Mouse (Mus musculus): ENCODE measurements at regions not wholly inside any gene's neighbourhood (a gene's known extent, or its start where the extent isn't known, plus 50 kb on each side); places are given as distances from the start of the nearest gene placed in this dataset.

GRCm38 (mm10) chr12:26559560-26559959 lies 90.6 kb downstream of the Cmpk2 start:
- Histone ChIP-seq H3K9ac (replicated peaks) (no peak overlapping the region), H3K36me3 (replicated peaks; ENCODE audit: control insufficient read depth, insufficient read depth, low read depth) (no peaks in the 10 kb centered on the region), H3K4me3 (ENCODE audit: insufficient read depth in 1 of 2, low read depth in 2 of 2, low read length in 2 of 2) (no peak overlapping the region), H3K27ac (no peak overlapping the region), H3K4me1 (replicated peaks; ENCODE audit: control insufficient read depth in 2 of 2, insufficient read depth in 2 of 2, low read length in 1 of 2) (no peaks in the 10 kb centered on the region), H3K9me3 (ENCODE audit: control insufficient read depth, low read length) (no peaks in the 10 kb centered on the region), H3K27me3 (ENCODE audit: control insufficient read depth, insufficient read depth, low read length) (no peaks in the 10 kb centered on the region), H3K4me2 (ENCODE audit: low read depth) (no peak overlapping the region)
- 48% methylated on average over 3 of the region's 3 CpGs for WGBS (ENCODE audit: insufficient replicate concordance)
- DNase-seq (ENCODE audit: low read depth in 3 of 3, low spot score in 3 of 3) (no peak), ATAC-seq (ENCODE audit: insufficient read depth) (no peak)
- TF ChIP-seq EP300 (IDR thresholded peaks at IDR 0.05; ENCODE audit: low read depth) (no peak), CTCF (IDR thresholded peaks at IDR 0.05; ENCODE audit: low read depth) (no peak)

- Histone ChIP-seq H3K27ac (no peak overlapping the region), H3K9ac (replicated peaks) (no peak overlapping the region), H3K4me2 (ENCODE audit: low read depth) (no peak overlapping the region), H3K9me3 (ENCODE audit: control insufficient read depth, low read length) (no peaks in the 10 kb centered on the region), H3K36me3 (replicated peaks; ENCODE audit: control insufficient read depth, insufficient read depth, low read depth) (no peaks in the 10 kb centered on the region), H3K4me3 (ENCODE audit: insufficient read depth in 1 of 2, low read depth in 2 of 2, low read length in 2 of 2) (no peak overlapping the region), H3K4me1 (replicated peaks; ENCODE audit: control insufficient read depth in 2 of 2, insufficient read depth in 2 of 2, low read length in 1 of 2) (no peaks in the 10 kb centered on the region), H3K27me3 (ENCODE audit: control insufficient read depth, insufficient read depth, low read length) (no peaks in the 10 kb centered on the region)
- TF ChIP-seq CTCF (IDR thresholded peaks at IDR 0.05; ENCODE audit: low read depth) (no peak), EP300 (IDR thresholded peaks at IDR 0.05; ENCODE audit: low read depth) (no peak)
- DNase-seq (ENCODE audit: low read depth in 3 of 3, low spot score in 3 of 3) (no peak), ATAC-seq (ENCODE audit: insufficient read depth) (no peak)
- WGBS (ENCODE audit: insufficient replicate concordance): 8% methylated on average over 4 of the region's 4 CpGs
Measured at GRCm38 (mm10) chr12:26557411-26557810, 88.4 kb downstream of the Cmpk2 start.

GRCm38 (mm10) chr12:26551168-26551926 lies 82.3 kb downstream of the Cmpk2 start:
- Histone ChIP-seq H3K9ac (replicated peaks) (no peak overlapping the region), H3K4me1 (replicated peaks; ENCODE audit: control insufficient read depth in 2 of 2, insufficient read depth in 2 of 2, low read length in 1 of 2) (no peaks in the 10 kb centered on the region), H3K4me3 (ENCODE audit: insufficient read depth in 1 of 2, low read depth in 2 of 2, low read length in 2 of 2) (no peak overlapping the region), H3K27ac (no peak overlapping the region), H3K27me3 (ENCODE audit: control insufficient read depth, insufficient read depth, low read length) (no peaks in the 10 kb centered on the region), H3K4me2 (ENCODE audit: low read depth) (no peak overlapping the region), H3K36me3 (replicated peaks; ENCODE audit: control insufficient read depth, insufficient read depth, low read depth) (no peaks in the 10 kb centered on the region), H3K9me3 (ENCODE audit: control insufficient read depth, low read length) (no peaks in the 10 kb centered on the region)
- DNase-seq (ENCODE audit: low read depth in 3 of 3, low spot score in 3 of 3) (no peak), ATAC-seq (ENCODE audit: insufficient read depth) (no peak)
- 60% methylated on average over 10 of the region's 10 CpGs for WGBS (ENCODE audit: insufficient replicate concordance)
- TF ChIP-seq CTCF (IDR thresholded peaks at IDR 0.05; ENCODE audit: low read depth): no peak
- no peak for TF ChIP-seq EP300 (IDR thresholded peaks at IDR 0.05; ENCODE audit: low read depth)

GRCm38 (mm10) chr12:26547466-26547865 lies 78.5 kb downstream of the Cmpk2 start:
- Histone ChIP-seq H3K27me3 (ENCODE audit: control insufficient read depth, insufficient read depth, low read length) (no peaks in the 10 kb centered on the region), H3K9ac (replicated peaks) (no peak overlapping the region), H3K36me3 (replicated peaks; ENCODE audit: control insufficient read depth, insufficient read depth, low read depth) (no peaks in the 10 kb centered on the region), H3K27ac (no peak overlapping the region), H3K4me3 (ENCODE audit: insufficient read depth in 1 of 2, low read depth in 2 of 2, low read length in 2 of 2) (no peak overlapping the region), H3K4me2 (ENCODE audit: low read depth) (no peak overlapping the region), H3K9me3 (ENCODE audit: control insufficient read depth, low read length) (no peaks in the 10 kb centered on the region), H3K4me1 (replicated peaks; ENCODE audit: control insufficient read depth in 2 of 2, insufficient read depth in 2 of 2, low read length in 1 of 2) (no peaks in the 10 kb centered on the region)
- TF ChIP-seq CTCF (IDR thresholded peaks at IDR 0.05; ENCODE audit: low read depth) (no peak), EP300 (IDR thresholded peaks at IDR 0.05; ENCODE audit: low read depth) (no peak)
- ATAC-seq (ENCODE audit: insufficient read depth) (no peak), DNase-seq (ENCODE audit: low read depth in 3 of 3, low spot score in 3 of 3) (no peak)
- 20% methylated on average over 1 of the region's 1 CpGs for WGBS (ENCODE audit: insufficient replicate concordance)

GRCm38 (mm10) chr12:26546361-26546760 lies 77.4 kb downstream of the Cmpk2 start:
- no peak for TF ChIP-seq EP300 (IDR thresholded peaks at IDR 0.05; ENCODE audit: low read depth)
- Histone ChIP-seq H3K9ac (replicated peaks) (no peak overlapping the region), H3K27me3 (ENCODE audit: control insufficient read depth, insufficient read depth, low read length) (no peaks in the 10 kb centered on the region), H3K27ac (no peak overlapping the region), H3K36me3 (replicated peaks; ENCODE audit: control insufficient read depth, insufficient read depth, low read depth) (no peaks in the 10 kb centered on the region), H3K4me2 (ENCODE audit: low read depth) (no peak overlapping the region), H3K9me3 (ENCODE audit: control insufficient read depth, low read length) (no peaks in the 10 kb centered on the region), H3K4me1 (replicated peaks; ENCODE audit: control insufficient read depth in 2 of 2, insufficient read depth in 2 of 2, low read length in 1 of 2) (no peaks in the 10 kb centered on the region), H3K4me3 (ENCODE audit: insufficient read depth in 1 of 2, low read depth in 2 of 2, low read length in 2 of 2) (no peak overlapping the region)
- WGBS (ENCODE audit: insufficient replicate concordance): 58% methylated on average over 6 of the region's 6 CpGs
- no peak for DNase-seq (ENCODE audit: low read depth in 3 of 3, low spot score in 3 of 3)
- no peak for ATAC-seq (ENCODE audit: insufficient read depth)
